Mouse (Mus musculus): ENCODE data around the gene Morc2b.
"Not testable (repeated sequence)": the region's sequence is repeated elsewhere in the genome, so short reads cannot be mapped to it uniquely, and the experiment has no call there.

Morc2b gene

DNA sequence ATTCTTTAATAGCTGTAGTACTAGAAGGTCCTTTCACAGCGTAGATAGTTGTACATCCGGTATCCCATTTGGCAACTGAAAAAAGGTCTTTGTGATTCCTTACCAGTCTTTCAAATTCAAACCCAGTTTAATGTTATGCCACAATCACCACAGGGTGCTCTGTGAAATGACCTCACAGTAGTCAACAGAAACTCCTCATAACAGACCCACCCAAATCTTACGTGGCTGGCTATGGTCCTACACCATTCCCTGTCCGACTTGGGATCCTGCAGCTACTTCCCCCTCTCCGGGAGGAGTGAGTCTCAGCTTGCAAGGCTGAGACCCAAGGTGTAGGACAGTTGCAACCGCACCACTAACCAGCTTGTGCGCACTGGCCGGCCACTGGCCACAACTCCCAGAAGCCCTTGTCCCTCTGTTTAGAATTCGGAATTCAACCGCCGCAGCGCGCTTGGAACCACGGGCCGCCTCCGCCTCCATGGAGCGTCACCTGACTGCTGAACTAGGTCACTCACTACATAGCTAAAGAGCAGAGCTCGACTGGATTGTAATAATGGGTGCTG lies at the start of gene Morc2b:
Gene Morc2b, minus strand, starts transcription at position 423 of the 560 bp plus-strand sequence.
- no peak for DNase-seq

DNA sequence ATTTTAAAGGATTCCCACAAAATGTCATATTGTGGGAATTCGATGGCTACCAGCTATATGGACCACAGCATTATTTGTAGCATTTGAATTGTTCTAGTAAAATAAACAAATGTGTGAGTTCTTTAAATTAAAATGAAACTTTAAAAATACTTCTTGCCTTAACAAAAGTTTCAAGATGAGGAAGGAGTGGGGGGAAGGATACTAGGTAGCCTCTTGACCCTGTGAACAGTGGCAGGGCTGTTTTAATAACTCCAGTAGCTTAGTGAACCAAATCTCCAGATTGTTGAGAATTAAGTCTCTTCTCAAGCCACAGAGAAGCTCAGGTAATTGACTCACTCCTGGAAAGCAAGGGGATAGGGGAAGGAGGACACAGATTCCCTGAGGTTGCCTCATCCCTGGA lies 28.7 kb upstream of the Morc2b start, which contains the start of gene Olfr55:
Gene Olfr55, plus strand, starts transcription at position 301 of the 400 bp plus-strand sequence.
- DNase-seq = not testable (repeated sequence)

- no peak for DNase-seq
Observed at GRCm38 (mm10) chr17:33126257-33126656, 13.2 kb downstream of the Morc2b start.

- DNase-seq = no peak
Observed at GRCm38 (mm10) chr17:33124546-33124945, 14.9 kb downstream of the Morc2b start.

GRCm38 (mm10) chr17:33097396-33097795 lies 42.1 kb downstream of the Morc2b start:
- DNase-seq = no peak

GRCm38 (mm10) chr17:33092391-33093193 lies 46.9 kb downstream of the Morc2b start:
- peak; percentile 67 for DNase-seq

- no peak for DNase-seq
Observed at GRCm38 (mm10) chr17:33091630-33092029, 47.9 kb downstream of the Morc2b start.

DNA sequence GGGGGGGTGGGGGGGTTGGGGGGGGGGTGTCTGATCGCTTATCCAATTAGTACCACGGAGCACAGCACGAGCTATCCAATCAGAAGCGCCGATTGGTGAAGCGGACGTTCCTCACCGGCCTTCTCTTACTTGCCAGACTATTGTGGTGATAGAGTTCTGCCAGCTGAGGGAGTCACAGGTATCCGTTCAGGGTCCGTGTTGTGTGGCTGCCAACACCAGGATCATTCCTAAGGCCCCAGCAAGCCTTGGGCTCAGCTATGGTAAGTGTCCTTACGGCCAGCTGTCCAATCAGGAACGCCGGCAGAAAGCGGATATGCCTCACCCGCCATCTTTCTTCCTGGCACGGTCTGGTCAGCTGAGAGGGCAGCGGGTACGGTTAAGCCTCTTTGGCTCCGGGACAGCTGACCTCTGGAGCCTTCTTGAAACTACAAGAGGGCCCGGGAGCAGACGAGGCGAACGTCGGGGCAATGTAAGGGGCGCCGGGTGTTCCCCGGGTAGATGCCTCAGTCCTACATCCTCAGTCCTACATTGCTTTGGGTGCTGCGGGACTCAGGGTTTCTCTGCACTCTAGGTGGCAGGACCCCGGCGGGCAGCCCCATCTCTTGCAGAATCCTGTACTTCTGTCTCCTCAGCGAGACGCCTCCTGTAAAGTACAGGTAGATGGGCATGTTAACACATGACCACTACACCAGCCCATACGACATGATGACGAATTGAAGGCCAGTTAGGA lies 50.1 kb downstream of the Morc2b start, which contains the start of gene Zfp563:
Gene Zfp563, plus strand, starts transcription at position 91 of the 730 bp plus-strand sequence.
- peak; percentile 84 for DNase-seq

DNA sequence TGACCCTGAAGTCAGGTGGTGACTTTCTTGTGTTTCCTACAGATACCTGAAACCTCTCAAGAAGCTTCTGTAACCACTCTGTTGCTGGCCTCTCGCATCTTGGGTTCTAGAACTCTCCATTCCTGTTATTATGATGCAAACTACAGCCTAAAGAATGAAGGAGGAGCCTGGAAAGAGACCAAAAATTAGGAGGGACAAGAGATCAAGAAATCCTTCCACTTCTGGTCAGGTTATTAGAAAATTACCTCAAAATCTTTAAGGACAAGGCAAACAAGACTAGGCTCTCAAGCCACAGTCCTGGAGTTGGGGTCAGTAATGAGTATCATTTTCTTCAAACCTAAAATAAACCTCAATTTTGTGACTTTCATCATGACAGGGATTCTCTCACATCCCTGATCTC lies 71.5 kb downstream of the Morc2b start, which contains the start of gene 4921501E09Rik:
Gene 4921501E09Rik, minus strand, starts transcription at position 101 of the 400 bp plus-strand sequence.
- DNase-seq = no peak

Measured in liver (tissue).